Mouse (Mus musculus) hindbrain, embryonic 16.5 days (tissue): ENCODE data around the gene Gm340. TPM values are rescaled to one million over a fixed set of nuclear protein-coding genes. Genes with fewer than 3 reads are reported as not detected.

Experiments used
- ATAC-seq: fragments of 200-750 bp; cut with Nextera tagmentation; 2 replicates; pipeline ENCODE4 v1.8.0; 2017; ENCODE audit warnings: moderate TSS enrichment, moderate library complexity
- H3K27ac ChIP-seq: fragments of 300-500 bp; sonication (generic); 2 replicates; pipeline ENCODE4 v1.5.1; 2014; ENCODE audit warnings: low read depth, mild to moderate bottlenecking, control low read depth, low read length, moderate library complexity
- H3K27me3 ChIP-seq: fragments of 300-500 bp; sonication (generic); replicated peaks from 2 replicates; pipeline ENCODE4 v1.6.1; 2014; ENCODE audit warnings: low read length; ENCODE audit not compliant: control insufficient read depth, insufficient read depth
- H3K36me3 ChIP-seq: fragments of 300-500 bp; sonication (generic); 2 replicates; pipeline ENCODE4 v1.6.1; 2014; ENCODE audit warnings: mild to moderate bottlenecking, low read length, moderate library complexity, mixed read lengths; ENCODE audit not compliant: control insufficient read depth, insufficient read depth
- H3K4me1 ChIP-seq: fragments of 300-500 bp; sonication (generic); 2 replicates; pipeline ENCODE4 v1.6.1; 2014; ENCODE audit warnings: low read depth, low read length; ENCODE audit not compliant: control insufficient read depth, insufficient read depth
- H3K4me2 ChIP-seq: fragments of 300-500 bp; sonication (generic); 2 replicates; pipeline ENCODE4 v1.6.1; 2014; ENCODE audit warnings: mild to moderate bottlenecking, low read length, control low read depth, moderate library complexity
- H3K4me3 ChIP-seq: fragments of 300-500 bp; sonication (generic); 2 replicates; pipeline ENCODE4 v1.5.1; 2014; ENCODE audit warnings: mild to moderate bottlenecking, low read length, control low read depth, moderate library complexity
- H3K9ac ChIP-seq: fragments of 300-500 bp; sonication (generic); 2 replicates; pipeline ENCODE4 v1.6.1; 2014; ENCODE audit warnings: low read depth, mild to moderate bottlenecking, control low read depth, low read length, moderate library complexity
- H3K9me3 ChIP-seq: fragments of 300-500 bp; sonication (generic); 2 replicates; pipeline ENCODE4 v1.6.1; 2014; ENCODE audit warnings: mild to moderate bottlenecking, low read length, moderate library complexity; ENCODE audit not compliant: control insufficient read depth
- WGBS: fragments of 180-500 bp; shearing (Covaris S2); extraction: QIAGEN DNeasy Blood & Tissue Kit; methylation state at CpG from one replicate; pipeline ENCODE4 v1.1.7; 2014; 5-methylcytosine and 5-hydroxymethylcytosine counted together
- polyA plus RNA-seq: library from polyadenylated mRNA; unstranded; fragments of >200 nt; fragmentation: Nextera tagmentation; extraction: Ambion mirVana; gene quantifications from 2 replicates; pipeline ENCODE4 v1.2.1, GENCODE M21; 2015

Gm340 gene
- polyA plus RNA-seq, 1 experiment from 2014 or later = 1.6 TPM

DNA sequence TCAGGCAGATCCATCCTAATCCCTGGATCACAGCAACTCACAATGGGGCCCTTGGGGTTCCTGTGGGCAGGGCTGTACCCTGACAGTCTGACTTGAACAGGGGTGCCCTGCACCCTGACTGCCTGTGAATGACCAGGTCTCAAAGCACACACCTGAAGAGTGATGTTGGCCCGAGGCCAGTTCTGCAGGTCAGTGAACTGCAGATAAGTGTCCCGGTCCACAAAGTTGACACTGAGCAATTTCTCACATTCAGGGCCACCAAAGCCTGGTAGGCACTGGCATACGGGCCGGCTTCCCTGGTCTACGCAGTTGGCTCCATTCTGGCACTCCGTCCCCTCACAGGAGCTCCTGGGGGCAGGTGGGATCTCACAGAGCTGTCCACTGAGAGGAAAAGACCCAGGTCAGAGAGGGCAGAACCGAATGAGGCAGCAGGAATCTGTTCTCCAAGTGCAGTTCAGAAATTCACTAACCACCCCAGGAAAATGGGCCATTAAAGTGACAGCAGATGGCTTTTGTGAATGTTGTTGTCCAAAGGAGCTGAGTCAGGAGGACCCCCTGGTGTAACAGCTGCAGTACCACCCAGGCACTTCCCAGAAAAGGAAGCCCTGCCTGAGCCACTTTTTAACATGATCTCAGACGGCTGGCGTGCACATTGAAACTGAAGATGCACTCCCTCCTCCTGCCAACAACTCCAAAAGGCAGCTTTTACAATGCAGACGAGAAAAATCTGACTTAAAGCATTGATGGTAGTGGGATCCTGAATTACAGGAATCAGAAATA, 24.2 kb downstream of the Gm340 start:
- no peak overlapping the region for H3K4me2 ChIP-seq
- H3K36me3 ChIP-seq = peaks cover 13% of the 10 kb centered on the region
- H3K27ac ChIP-seq = no peak overlapping the region
- WGBS = 76% methylated on average over 10 of the region's 10 CpGs
- no peak for ATAC-seq
- H3K4me1 ChIP-seq = no peaks in the 10 kb centered on the region
- H3K9me3 ChIP-seq = no peaks in the 10 kb centered on the region
- no peak overlapping the region for H3K4me3 ChIP-seq
- no peaks in the 10 kb centered on the region for H3K27me3 ChIP-seq
- no peak overlapping the region for H3K9ac ChIP-seq

DNA sequence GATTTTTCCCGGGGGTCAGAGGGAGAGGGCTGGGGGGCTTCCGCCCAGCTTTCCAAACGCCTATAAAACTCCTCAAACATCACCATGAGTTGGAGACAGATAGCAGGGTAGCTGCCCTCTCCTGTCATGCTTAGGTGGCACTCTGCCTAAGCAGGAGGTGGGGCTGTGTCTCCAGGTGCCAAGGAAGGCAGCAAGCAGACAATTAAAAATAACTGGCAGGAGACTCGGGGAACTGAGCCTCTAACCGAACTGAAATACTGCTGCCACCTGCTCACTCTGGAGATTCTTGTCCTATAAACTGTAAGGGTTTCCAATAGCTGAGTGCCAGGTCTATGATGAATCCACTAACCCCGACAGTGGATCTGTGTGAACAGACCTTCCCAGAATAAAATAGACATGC, 29.5 kb downstream of the Gm340 start:
- Histone ChIP-seq H3K4me2 (no peak overlapping the region), H3K4me3 (no peak overlapping the region), H3K27ac (no peak overlapping the region), H3K27me3 (no peaks in the 10 kb centered on the region), H3K4me1 (peaks cover 17% of the 10 kb centered on the region), H3K9ac (no peak overlapping the region), H3K9me3 (no peaks in the 10 kb centered on the region), H3K36me3 (peaks cover 7% of the 10 kb centered on the region)
- no peak for ATAC-seq
- 63% methylated on average over 6 of the region's 6 CpGs for WGBS

DNA sequence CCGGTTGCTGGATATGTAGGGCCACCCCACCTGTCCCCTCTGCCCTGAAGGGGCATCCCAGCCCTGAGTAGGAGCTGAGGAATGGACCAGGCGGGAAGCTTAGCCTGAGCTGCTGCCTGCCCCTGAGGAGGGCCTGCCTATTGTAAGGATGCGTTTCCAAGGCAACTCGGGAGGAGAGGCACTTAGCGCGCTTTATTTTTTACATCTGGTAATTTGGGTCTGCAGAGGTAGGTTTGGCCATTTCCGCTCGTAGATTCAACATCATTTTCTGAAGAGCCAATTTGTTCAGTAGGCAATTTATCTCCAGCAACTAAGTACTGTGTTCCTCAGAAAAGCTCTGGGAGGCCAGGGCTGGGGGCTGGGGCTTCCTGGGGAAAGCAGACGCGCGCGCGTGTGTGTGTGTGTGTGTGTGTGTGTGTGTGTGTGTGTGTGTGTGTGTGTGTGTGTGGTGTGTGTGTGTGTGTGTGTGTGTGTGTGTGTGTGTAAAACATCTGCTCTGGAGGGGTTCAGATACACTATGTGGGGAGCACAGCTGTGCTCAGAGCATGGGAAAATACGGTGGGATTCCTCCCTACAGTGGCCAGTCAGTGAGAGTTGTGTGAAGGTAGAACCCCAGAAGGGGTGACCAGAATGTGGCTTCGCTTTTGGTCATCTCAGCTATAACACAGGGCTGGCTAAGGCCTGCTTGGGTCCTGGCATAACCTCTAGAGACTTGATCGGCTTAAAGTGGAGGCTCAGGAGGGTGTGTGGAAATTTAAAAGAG, 31.3 kb downstream of the Gm340 start:
- Histone ChIP-seq H3K9ac (no peak overlapping the region), H3K9me3 (no peaks in the 10 kb centered on the region), H3K4me3 (no peak overlapping the region), H3K27ac (peak overlapping the region; percentile 40; the same call in 1 of the 2 replicates), H3K4me1 (peaks cover 26% of the 10 kb centered on the region), H3K36me3 (peaks cover 5% of the 10 kb centered on the region), H3K27me3 (no peaks in the 10 kb centered on the region; the same call in 1 of the 2 replicates), H3K4me2 (peak overlapping the region; percentile 33; the same call in 1 of the 2 replicates)
- 22% methylated on average over 16 of the region's 16 CpGs for WGBS
- peak; percentile 74 for ATAC-seq

DNA sequence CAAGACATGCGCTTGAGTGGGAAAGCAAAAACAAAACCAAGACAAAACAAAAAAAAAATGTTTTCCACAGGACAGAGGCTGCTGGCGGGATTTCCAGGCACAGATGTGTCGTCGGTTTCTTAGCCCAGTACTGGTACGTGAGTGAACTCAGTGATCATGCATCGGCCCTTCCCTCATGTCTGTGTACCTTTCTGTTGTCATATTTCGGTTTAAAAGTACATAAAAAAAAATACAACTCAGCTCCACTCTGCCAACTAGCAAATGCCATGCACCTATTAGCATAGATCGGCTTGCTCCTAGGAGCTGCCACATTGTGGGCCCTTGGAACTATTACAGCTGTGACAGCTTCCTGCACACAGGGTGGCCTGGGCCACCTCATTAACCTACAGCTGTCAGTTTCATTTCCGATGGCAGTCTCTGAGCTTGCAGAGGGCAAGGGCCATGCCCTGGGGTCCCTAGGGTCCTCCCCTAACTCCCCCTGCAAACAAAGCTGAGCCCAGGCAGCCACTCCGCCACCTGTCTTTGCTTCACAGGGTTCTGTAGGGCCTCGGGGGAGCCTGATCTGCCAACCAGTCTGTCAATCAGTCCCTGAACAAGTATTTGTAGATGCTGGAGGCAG, 33.5 kb downstream of the Gm340 start:
- no peak overlapping the region for H3K27ac ChIP-seq
- peaks cover 33% of the 10 kb centered on the region for H3K4me1 ChIP-seq
- H3K36me3 ChIP-seq = peaks cover under 1% of the 10 kb centered on the region

DNA sequence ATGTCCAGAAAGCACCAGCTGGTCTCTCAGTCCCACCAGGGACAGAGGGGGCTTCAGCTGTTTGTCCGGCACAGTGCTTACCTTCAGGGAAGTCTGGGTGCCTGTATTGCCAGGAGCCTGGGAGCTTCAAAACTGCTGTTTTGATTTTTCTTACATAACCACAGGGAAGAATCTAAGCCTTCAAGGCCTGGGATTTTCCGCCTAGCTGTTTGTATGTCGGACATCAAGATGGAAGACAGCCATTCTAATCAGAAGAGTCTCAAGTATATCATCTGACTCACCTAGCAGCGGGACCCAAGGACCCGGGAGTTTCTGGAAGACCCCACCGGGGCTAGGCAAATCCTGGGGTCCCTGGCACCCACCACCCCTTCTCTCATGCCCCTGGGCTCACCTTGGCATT, 34.1 kb downstream of the Gm340 start:
- H3K27me3 ChIP-seq = no peaks in the 10 kb centered on the region; the same call in 1 of the 2 replicates
- no peaks in the 10 kb centered on the region for H3K9me3 ChIP-seq
- H3K4me2 ChIP-seq = no peak overlapping the region
- no peak overlapping the region for H3K9ac ChIP-seq
- no peaks in the 10 kb centered on the region for H3K36me3 ChIP-seq
- no peak overlapping the region for H3K4me3 ChIP-seq
- no peak overlapping the region for H3K27ac ChIP-seq
- no peak for ATAC-seq
- 85% methylated on average over 6 of the region's 6 CpGs for WGBS
- H3K4me1 ChIP-seq = peaks cover 33% of the 10 kb centered on the region

More for the DNA sequence above, 33.5 kb downstream of the Gm340 start:
- Histone ChIP-seq H3K4me3 (no peak overlapping the region), H3K9me3 (no peaks in the 10 kb centered on the region), H3K4me2 (no peak overlapping the region), H3K9ac (no peak overlapping the region), H3K27me3 (no peaks in the 10 kb centered on the region; the same call in 1 of the 2 replicates)
- 49% methylated on average over 11 of the region's 11 CpGs for WGBS
- no peak for ATAC-seq

DNA sequence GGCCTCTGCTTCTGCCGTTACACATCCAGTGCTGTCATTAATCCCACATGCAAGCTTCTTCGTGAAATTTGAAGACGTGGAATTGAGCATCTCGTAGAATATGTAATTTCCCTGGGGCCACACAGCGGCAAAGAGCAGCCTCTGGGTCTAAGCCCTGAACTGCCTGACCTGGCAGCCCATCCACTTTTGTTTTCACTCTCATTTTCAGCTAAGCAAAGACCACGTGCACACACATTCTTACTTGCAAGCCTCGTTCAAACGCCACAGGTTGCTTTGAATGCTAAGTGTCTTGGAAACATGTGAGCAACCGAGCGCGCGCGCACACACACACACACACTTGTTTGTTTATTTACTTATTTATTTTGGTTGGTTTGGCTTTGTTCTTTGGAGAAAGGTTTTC, 34.9 kb downstream of the Gm340 start:
- Histone ChIP-seq H3K9me3 (no peaks in the 10 kb centered on the region), H3K27ac (no peak overlapping the region), H3K4me3 (no peak overlapping the region), H3K4me2 (no peak overlapping the region), H3K36me3 (no peaks in the 10 kb centered on the region), H3K9ac (no peak overlapping the region), H3K4me1 (peaks cover 33% of the 10 kb centered on the region), H3K27me3 (no peaks in the 10 kb centered on the region; the same call in 1 of the 2 replicates)
- ATAC-seq = no peak
- WGBS = 61% methylated on average over 13 of the region's 13 CpGs

DNA sequence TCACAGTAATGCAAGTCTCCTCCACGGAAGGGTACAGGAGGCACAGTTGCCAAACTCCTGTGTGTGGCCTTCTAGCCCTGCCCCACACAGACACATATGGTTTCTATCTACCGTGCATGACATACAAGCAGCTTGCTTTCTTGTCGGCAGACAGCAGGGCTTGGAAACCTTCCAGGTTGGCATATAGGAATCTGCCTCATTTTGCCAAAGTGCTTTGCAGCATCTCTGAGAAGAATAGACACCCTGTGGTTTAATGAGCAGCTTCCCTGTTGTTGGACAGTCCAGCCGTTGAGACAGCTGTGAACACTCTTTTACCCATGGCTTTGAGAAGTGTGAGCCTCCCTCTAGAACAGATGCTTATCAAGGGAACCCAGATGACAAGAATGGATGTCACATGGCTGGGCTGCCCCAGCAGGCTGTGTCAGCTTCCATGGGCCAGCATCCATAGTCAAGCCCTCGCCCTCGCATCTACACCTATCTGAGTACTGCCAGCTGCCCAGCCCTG, 36.0 kb downstream of the Gm340 start:
- H3K27me3 ChIP-seq = no peaks in the 10 kb centered on the region; the same call in 1 of the 2 replicates
- no peak overlapping the region for H3K4me2 ChIP-seq
- peaks cover 30% of the 10 kb centered on the region for H3K4me1 ChIP-seq
- peak overlapping the region; percentile 52; the same call in 1 of the 2 replicates for H3K27ac ChIP-seq
- 0 out of 2 replicates have a peak overlapping the region, but pooled peaks have one; percentile 2 for H3K9ac ChIP-seq
- no peaks in the 10 kb centered on the region for H3K9me3 ChIP-seq
- peak; percentile 56 for ATAC-seq
- WGBS = 33% methylated on average over 6 of the region's 6 CpGs
- H3K4me3 ChIP-seq = no peak overlapping the region
- H3K36me3 ChIP-seq = no peaks in the 10 kb centered on the region

DNA sequence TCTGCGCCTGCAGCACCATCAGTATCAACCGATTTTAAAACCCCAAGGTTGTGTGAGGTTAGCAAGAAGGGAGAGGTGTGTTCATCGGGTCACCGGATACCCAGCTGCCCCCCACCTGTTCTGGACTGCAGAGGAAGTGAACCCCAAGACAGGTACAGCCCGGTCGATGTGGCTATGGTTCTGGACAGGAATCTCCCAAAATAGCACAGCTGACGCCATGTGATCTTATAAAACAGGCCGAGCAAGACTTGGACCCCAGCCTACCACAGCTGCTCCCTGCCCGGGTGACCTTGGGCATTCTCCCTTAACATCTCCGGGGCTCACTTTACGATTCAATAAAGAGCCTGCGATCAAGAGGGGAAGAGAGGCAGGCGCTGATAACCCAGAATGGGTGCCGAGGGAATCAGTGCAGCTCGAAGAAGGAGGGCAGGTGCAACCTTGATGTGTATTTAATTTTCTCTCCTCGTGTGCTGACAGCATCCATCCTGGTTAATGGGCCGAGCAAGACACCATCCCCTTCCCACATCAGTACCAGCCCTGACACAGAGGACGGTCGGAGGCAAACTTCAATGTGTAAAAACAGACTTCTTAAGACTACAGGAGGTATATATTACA, 36.7 kb downstream of the Gm340 start:
- no peak overlapping the region for H3K4me3 ChIP-seq
- H3K27ac ChIP-seq = peak overlapping the region; percentile 52; the same call in 1 of the 2 replicates
- no peaks in the 10 kb centered on the region; the same call in 1 of the 2 replicates for H3K36me3 ChIP-seq
- no peak for ATAC-seq
- H3K4me1 ChIP-seq = peaks cover 25% of the 10 kb centered on the region
- H3K4me2 ChIP-seq = no peak overlapping the region; the same call in 1 of the 2 replicates
- no peaks in the 10 kb centered on the region; the same call in 1 of the 2 replicates for H3K27me3 ChIP-seq
- WGBS = 52% methylated on average over 19 of the region's 19 CpGs
- no peak overlapping the region for H3K9ac ChIP-seq
- H3K9me3 ChIP-seq = no peaks in the 10 kb centered on the region
